14 mouse cellular contexts compared by ENCODE assay signal in genomic region chr1:131879816-131880215, GRCm38 (mm10).
"Had no signal": no experiment of that assay in that cellular context is flagged by ENCODE, and none has a peak within 500 bp of the region (broad histone marks: within the 10 kb centered on the region; RNA-seq: fewer than 3 reads in every experiment).

No protein-coding gene starts in this region.

- H3K27ac ChIP-seq: macrophage; neural tube, embryonic 13.5 days; neural tube, embryonic 15.5 days had no signal

- H3K36me3 ChIP-seq: neural tube, embryonic 13.5 days; neural tube, embryonic 15.5 days had no signal

- DNase-seq: lung, adult 18-20 months; lung, embryonic 14.5 days; lung, postnatal 10 days; midbrain, embryonic 14.5 days; retina, postnatal 1 day; right cerebral cortex, postnatal 14 days; thymus, adult 18-20 months; thymus, postnatal 14 days; thymus, postnatal 36 days had no signal

- H3K9ac ChIP-seq: lung, embryonic 14.5 days; neural tube, embryonic 13.5 days; neural tube, embryonic 15.5 days had no signal

- H3K4me3 ChIP-seq: megakaryocyte, embryonic 14.5 days; myocyte; neural tube, embryonic 13.5 days; neural tube, embryonic 15.5 days had no signal

- H3K27me3 ChIP-seq: neural tube, embryonic 13.5 days; neural tube, embryonic 15.5 days had no signal

- H3K4me1 ChIP-seq: neural tube, embryonic 13.5 days; neural tube, embryonic 15.5 days had no signal

- H3K9me3 ChIP-seq: megakaryocyte, embryonic 14.5 days; neural tube, embryonic 13.5 days; neural tube, embryonic 15.5 days had no signal
